Mouse (Mus musculus) cerebellum, adult 8-10 months (tissue): ENCODE measurements around the gene Snrpd2.
A peak's percentile ranks its signal among the peaks of the same experiment; 100 is the strongest.
"Not testable (repeated sequence)": the region's sequence is repeated elsewhere in the genome, so short reads cannot be mapped to it uniquely, and the experiment has no call there.

ENCODE experiments used
- DNase-seq: peaks from one replicate; pipeline ENCODE4 v3.0.0; 2022

Snrpd2 gene

GRCm38 (mm10) chr7:19151121-19151520 is 1.6 kb downstream of the Snrpd2 start:
- DNase-seq: not testable (repeated sequence)

- DNase-seq: no peak
Measured at GRCm38 (mm10) chr7:19154796-19155195, 5.3 kb downstream of the Snrpd2 start.

- no peak for DNase-seq
Measured at GRCm38 (mm10) chr7:19155825-19156475, 6.4 kb downstream of the Snrpd2 start.

GRCm38 (mm10) chr7:19157160-19157800 is 7.8 kb downstream of the Snrpd2 start:
- peak; percentile 96 for DNase-seq

- no peak for DNase-seq
Measured at GRCm38 (mm10) chr7:19158601-19159000, 9.1 kb downstream of the Snrpd2 start.

DNA sequence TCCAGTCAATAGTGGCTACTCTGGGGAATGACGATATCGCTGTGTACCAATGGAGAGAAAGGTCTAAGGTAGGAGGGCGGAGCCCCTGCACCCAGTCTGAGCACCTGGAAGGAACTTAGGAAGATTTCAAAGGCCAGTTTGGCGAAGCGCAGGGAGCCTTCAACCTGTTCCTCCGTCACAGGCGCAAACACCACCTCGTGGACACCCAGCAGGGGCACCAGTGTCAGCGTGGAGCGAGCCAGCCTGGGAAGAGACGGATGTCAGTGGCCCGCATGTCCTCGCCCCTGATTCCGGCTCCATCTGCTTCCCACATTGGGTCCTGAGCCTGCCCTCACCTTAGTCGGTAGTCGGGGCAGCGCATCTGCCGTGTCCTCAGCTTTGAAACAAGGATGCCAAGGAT is 9.9 kb downstream of the Snrpd2 start:
- no peak for DNase-seq

- no peak for DNase-seq
Measured at GRCm38 (mm10) chr7:19160115-19160514, 10.6 kb downstream of the Snrpd2 start.

DNA sequence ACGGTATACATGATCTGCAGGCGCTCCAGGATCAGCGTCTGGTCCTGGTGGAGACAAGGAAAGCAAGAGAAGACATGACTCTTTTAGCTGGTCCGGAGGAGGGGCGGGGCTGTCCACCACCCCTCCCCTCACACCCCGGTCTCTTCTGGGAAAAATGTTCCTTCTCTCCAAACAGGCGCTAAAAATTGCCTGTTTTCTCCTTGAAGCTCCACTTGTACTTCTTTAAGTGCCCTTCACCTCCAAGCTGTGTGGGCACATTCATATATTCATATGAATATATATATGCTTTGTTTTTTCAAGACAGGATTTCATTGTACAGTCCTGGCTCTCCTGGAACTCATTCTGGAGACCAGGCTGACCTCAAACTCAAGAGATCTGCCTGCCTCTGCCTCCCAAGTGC is 13.4 kb downstream of the Snrpd2 start:
- no peak for DNase-seq

DNA sequence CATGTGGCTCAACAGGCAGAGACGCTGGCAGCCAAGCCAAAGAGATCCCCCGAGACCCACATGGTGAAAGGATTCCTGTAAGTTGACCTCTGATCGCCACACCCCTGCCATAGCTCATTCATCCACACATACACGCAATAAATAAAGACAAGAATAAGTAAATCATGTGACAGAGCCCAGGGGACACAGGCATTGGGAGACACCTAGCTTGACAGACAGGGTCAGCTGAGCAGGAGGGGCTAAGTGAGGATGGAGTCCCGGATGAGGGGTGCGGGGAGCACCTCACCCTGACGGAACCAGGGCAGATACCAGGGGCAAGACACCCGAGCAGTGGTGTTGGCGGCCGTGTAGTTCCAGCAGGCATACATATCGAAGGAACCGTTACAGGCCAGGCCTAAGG is 14.2 kb downstream of the Snrpd2 start:
- DNase-seq: no peak

DNA sequence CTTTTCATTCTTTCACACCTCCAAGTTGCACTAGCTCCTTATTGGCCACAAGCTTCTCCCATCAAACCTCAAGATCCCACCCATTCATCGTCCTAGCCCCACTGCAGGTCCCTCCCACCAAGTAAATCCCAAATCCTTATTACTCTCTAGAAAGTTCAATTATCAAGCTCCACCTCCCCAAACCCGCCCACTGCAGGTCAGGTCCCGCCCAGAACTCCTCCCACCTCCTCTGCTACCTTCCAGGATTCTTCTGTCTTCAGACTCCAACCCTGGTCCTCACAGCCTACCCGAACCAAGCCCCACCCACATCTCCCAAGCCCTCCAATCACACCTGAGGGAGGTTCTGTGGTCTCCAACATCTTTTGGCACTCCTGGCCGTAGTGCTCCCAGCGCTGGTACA is 14.7 kb downstream of the Snrpd2 start:
- DNase-seq: no peak

DNA sequence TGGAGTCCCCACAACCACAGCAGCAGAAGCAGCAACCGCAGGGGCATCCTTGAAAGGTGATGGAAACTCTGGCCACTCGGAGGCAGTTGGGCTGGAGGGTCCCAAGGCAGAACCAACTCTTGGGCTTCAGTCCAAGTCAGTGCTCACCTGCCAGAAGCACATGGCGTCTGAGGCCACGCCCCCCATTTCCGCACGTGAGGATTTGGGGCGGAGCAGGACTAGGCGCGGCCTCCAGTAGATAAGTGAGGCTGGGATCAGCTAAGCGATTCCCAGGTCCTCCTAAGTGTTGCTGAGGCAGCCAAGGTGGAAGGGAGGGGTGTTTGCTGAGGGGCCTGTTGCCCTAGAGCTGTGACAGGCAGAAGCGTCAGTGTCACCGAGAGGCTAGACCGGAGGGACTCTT is 15.5 kb downstream of the Snrpd2 start:
- no peak for DNase-seq

- no peak for DNase-seq
Measured at GRCm38 (mm10) chr7:19165656-19166423, 16.3 kb downstream of the Snrpd2 start, which contains the start of gene Gipr. TSS of gene Gipr (minus strand) at chr7:19166127.

GRCm38 (mm10) chr7:19166990-19167389 is 17.5 kb downstream of the Snrpd2 start:
- no peak for DNase-seq

DNA sequence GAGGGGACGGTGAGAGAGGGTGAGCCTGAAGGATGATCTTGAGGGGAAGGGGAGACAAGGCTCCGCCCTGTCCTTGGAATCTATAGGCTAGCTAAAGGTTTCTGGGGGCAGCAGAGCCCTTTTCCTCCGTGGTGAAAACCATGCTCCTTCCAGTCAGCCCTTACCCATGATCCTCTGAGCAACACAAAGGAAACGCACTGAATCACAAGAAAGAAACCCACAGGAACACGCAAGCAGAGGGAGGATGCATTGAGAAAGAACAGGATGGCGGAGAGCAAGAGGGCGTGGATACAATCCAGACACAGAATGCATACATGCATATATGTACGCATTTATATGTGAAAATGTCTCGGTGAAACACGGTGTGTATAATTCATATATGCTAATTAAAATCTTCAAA is 20.0 kb downstream of the Snrpd2 start:
- no peak for DNase-seq

DNA sequence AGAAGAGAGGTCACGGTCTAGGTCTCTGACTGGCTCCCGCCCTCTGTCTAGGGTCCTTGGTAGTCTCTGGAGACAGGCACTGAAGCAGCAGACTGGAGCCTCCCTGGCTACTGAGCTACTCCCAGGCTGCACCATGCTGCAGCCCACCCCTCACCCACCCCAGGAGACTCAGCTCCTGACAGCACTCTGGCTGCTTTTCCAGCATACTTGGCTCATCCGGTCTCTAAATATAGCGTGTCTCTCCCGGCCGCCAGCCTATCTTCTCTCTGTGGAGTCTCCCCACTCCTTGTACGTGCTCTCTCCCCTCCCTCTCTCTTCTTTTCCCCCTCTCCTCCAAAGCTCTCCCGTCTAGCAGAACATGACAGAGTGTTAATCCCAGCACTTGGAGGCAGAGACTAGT is 20.6 kb downstream of the Snrpd2 start:
- DNase-seq: no peak

DNA sequence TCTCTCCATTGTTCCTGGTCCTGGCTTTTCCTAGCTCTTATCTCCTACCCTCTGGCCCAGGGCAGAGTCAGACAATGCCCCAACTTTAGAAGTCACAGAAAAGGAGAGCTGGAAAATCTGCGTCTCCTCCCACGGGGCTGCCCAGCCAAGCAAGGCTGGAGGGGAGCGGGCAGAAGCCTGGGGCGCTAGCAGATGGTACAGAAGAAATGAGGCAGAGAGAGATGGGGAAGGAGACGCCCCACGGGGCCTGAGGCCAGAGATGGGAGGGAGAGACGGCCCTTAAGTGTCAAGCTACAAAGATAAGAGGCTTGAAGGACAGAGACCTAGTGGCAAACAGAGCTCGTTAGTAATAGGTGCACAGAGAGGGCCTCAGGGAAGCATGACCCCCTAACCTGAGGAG is 22.3 kb downstream of the Snrpd2 start:
- DNase-seq: peak; percentile 46

DNA sequence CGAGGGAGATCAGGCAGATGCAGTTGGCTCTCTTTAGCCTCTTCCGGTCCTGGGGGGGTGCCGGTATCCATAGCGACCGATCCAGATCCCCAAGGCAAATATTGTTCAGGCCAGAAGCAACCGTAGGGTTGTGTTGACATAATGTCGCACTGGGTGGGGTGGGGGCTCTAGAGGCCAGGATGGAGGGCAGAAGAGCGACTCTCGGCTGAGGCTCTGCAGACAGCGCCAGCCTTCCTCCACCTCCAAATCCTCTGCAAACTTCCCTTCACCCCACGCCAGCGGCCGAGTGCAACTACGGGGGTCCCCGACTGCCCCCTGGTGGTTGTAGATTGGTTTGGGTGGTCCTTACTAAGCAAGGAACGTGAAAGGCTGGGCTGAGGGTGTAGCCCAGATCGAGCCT is 23.4 kb downstream of the Snrpd2 start:
- peak; percentile 67 for DNase-seq

GRCm38 (mm10) chr7:19175708-19176515 is 26.4 kb downstream of the Snrpd2 start, which contains the start of gene Eml2:
TSS of gene Eml2 (plus strand) at chr7:19176421.
- DNase-seq: peak; percentile 84

DNA sequence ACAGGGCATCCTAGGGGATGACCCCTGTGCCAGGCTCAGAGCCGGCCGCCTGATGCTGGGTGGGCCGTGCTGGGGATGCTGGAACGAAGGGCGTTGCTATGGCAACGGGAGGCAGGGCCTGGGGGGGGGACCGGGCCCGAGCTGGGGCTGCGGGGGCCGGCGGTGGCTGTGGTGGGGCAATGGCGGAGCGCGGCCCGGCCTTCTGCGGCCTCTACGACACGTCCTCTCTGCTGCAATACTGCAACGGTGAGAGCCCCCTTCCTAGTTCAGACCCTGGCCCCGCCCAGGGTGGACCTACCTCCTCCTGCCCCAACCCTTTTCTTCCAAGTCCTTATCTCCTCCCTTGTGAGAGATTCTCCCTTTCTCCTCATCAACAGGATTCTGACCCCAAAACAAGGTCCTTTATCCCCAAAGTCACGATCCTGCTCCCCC is 27.0 kb downstream of the Snrpd2 start:
- DNase-seq: no peak

DNA sequence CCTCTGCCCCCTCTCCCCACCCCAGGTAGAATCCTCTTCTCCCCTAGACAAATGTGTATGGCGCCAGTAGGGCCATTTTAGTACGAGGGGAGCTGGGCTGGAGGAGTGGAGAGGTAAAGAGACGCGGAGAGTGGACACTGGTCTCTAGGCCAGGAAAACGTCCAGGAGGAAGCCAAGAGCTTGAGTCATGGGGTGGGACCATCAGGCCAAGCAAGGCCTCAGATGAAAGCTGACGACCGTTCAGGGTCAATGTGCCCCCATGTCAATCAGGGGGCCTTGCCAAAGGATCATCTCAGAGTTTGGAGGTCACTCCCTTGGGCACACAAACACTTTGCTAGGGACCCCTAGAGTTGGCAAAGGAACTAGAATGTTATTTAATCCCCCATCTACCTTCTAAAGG is 27.7 kb downstream of the Snrpd2 start:
- peak; percentile 39 for DNase-seq

GRCm38 (mm10) chr7:19178035-19178434 is 28.5 kb downstream of the Snrpd2 start:
- no peak for DNase-seq

DNA sequence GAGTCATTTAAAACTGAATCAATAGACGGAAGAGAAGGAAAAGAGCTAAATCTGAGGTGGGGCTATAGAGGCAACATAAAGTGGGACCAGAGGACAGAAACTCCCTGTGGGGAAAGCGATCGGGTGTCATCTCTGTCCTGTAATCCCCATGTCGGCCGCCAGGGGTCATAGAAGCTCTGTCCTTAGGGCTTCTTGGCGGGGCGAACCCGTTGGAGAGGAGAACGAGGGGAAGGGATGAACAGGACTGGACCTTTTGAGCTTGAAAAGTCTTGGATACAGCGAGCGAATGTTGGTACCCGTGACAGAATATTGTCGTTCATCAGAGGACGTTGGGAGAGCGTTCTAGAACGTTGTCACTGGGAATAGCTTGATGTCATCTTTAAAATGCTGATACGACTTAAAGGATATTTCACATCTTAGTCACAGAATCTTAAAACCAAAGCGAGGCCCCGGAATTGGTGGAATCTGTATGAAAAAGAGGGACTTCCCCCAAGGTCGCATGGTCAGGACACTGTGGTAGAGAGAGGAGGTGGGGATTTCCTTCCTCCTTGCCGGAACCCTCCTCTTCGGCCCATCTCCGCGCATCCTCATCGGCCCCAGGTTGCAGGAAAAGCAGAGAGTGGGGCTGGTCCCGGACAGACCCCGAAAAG is 29.0 kb downstream of the Snrpd2 start:
- peak; percentile 89 for DNase-seq
